Mouse (Mus musculus) lung, embryonic 14.5 days (tissue): ENCODE results near the gene Hist1h4a. TPM values are rescaled to one million over a fixed set of nuclear protein-coding genes. Genes with fewer than 3 reads are reported as not detected.
"Not testable (repeated sequence)": the region's sequence is repeated elsewhere in the genome, so short reads cannot be mapped to it uniquely, and the experiment has no call there.

Source experiments
- ATAC-seq: fragments of 200-750 bp; cut with Nextera tagmentation; 2 replicates; pipeline ENCODE4 v1.8.0; 2017; ENCODE audit warnings: mild to moderate bottlenecking, moderate TSS enrichment, moderate library complexity; ENCODE audit not compliant: insufficient read depth
- DNase-seq: peaks from one replicate; pipeline ENCODE4 v3.0.0-alpha.2; 2015
- H3K27ac ChIP-seq: fragments of 300-500 bp; sonication (generic); 2 replicates; pipeline ENCODE4 v1.5.1; 2014; ENCODE audit warnings: low read depth, mild to moderate bottlenecking, moderate library complexity
- H3K27me3 ChIP-seq: fragments of 300-500 bp; sonication (generic); 2 replicates; pipeline ENCODE4 v1.6.1; 2014; ENCODE audit warnings: low read length, control low read depth; ENCODE audit not compliant: insufficient read depth
- H3K36me3 ChIP-seq: fragments of 300-500 bp; sonication (generic); 2 replicates; pipeline ENCODE4 v1.6.1; 2014; ENCODE audit warnings: control low read depth; ENCODE audit not compliant: insufficient read depth
- H3K4me1 ChIP-seq: fragments of 300-500 bp; sonication (generic); 2 replicates; pipeline ENCODE4 v1.6.1; 2014; ENCODE audit warnings: antibody characterized with exemption, control low read depth; ENCODE audit not compliant: insufficient read depth
- H3K4me2 ChIP-seq: fragments of 300-500 bp; sonication (generic); 2 replicates; pipeline ENCODE4 v1.6.1; 2014; ENCODE audit warnings: mild to moderate bottlenecking
- H3K4me3 ChIP-seq: fragments of 300-500 bp; sonication (generic); 2 replicates; pipeline ENCODE4 v1.5.1; 2014; ENCODE audit warnings: low read depth, low read length
- H3K9ac ChIP-seq: fragments of 300-500 bp; sonication (generic); 2 replicates; pipeline ENCODE4 v1.6.1; 2014
- H3K9me3 ChIP-seq: fragments of 300-500 bp; sonication (generic); 2 replicates; pipeline ENCODE4 v1.6.1; 2016; ENCODE audit warnings: low read depth, low read length, control low read depth
- CTCF ChIP-seq: IDR thresholded peaks from 2 replicates; pipeline ENCODE4 v1.5.1; 2016; ENCODE audit warnings: antibody characterized with exemption, low read depth
- WGBS: fragments of 180-500 bp; shearing (Covaris S2); extraction: QIAGEN DNeasy Blood & Tissue Kit; methylation state at CpG from one replicate; pipeline ENCODE4 v1.1.7; 2014; 5-methylcytosine and 5-hydroxymethylcytosine counted together
- polyA plus RNA-seq: library from polyadenylated mRNA; unstranded; fragments of >200 nt; fragmentation: Nextera tagmentation; extraction: Ambion mirVana; gene quantifications from 2 replicates; pipeline ENCODE4 v1.2.1, GENCODE M21; 2014

Hist1h4a gene
- polyA plus RNA-seq, 1 experiment from 2014 or later = not detected

DNA sequence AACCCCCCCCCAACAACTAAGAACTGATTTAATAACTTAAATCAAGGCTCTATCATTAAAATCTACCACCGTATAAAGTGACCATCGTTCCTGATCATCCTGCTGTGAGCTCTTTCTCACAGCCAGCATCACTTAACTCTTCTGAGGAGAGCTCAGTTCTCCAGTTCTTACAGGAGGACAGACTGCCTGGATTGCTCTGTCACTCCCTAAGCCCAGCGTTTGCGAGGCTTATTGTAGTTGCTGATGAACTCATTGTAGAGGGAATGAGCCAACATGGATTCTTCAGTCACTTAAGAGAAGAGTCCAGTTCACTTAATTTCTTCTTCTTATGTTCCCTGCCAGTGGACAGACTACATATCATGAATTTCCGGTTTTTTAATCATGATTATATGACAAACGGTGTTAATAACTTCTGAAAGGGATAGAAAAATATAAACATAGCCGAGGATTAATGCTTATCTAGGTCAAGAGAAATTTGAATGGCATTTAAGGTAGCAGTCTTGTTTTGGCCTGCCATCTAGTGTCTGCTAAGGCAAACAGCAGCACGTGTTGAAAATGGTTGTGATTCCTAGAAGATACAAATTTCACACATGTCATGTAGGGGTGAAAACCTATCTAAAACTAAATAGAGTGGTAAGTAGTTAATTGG, 28.8 kb downstream of the Hist1h4a start:
- Histone ChIP-seq H3K36me3 (no peaks in the 10 kb centered on the region), H3K4me3 (no peak overlapping the region), H3K9me3 (no peaks in the 10 kb centered on the region), H3K27ac (no peak overlapping the region), H3K4me2 (no peak overlapping the region), H3K9ac (no peak overlapping the region), H3K27me3 (no peaks in the 10 kb centered on the region), H3K4me1 (no peaks in the 10 kb centered on the region)
- peak; percentile 84 for TF ChIP-seq CTCF
- ATAC-seq = peak; percentile 47; the same call in 1 of the 2 replicates
- 21% methylated on average over 8 of the region's 8 CpGs for WGBS
- peak; percentile 80 for DNase-seq

DNA sequence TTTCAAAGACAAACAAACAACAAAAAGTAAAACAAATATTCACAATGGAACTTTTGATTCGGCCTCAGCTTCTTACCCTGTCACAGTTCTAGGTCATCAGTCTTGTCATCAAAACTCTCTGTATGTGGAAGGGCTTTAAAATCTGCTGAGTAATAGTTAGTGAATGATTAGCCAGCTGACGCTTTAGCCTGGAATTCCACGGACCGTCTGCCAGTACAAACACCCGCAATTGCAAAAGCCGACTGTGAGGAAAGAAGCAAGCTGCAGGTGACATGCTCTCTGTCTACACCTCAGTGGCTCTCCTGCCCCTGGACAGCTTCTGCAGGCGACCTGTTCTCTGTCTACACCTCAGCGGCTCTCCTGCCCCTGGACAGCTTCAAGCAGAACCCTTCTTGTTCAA, 30.6 kb downstream of the Hist1h4a start:
- Histone ChIP-seq H3K9ac (no peak overlapping the region), H3K4me3 (no peak overlapping the region), H3K9me3 (no peaks in the 10 kb centered on the region), H3K27me3 (no peaks in the 10 kb centered on the region), H3K27ac (no peak overlapping the region), H3K36me3 (no peaks in the 10 kb centered on the region), H3K4me2 (no peak overlapping the region), H3K4me1 (no peaks in the 10 kb centered on the region)
- ATAC-seq (no peak), DNase-seq (peak; percentile 64)
- no peak for TF ChIP-seq CTCF
- 20% methylated on average over 8 of the region's 8 CpGs for WGBS

GRCm38 (mm10) chr13:23729706-23730105, 31.3 kb downstream of the Hist1h4a start:
- H3K4me1 ChIP-seq = no peaks in the 10 kb centered on the region
- no peak for DNase-seq
- no peak for TF ChIP-seq CTCF
- ATAC-seq = no peak
- no peak overlapping the region for H3K9ac ChIP-seq
- H3K4me2 ChIP-seq = no peak overlapping the region
- no peaks in the 10 kb centered on the region for H3K9me3 ChIP-seq
- WGBS = 88% methylated on average over 5 of the region's 5 CpGs
- H3K4me3 ChIP-seq = no peak overlapping the region
- H3K27ac ChIP-seq = no peak overlapping the region
- H3K27me3 ChIP-seq = no peaks in the 10 kb centered on the region
- no peaks in the 10 kb centered on the region for H3K36me3 ChIP-seq

- Histone ChIP-seq H3K27me3 (no peaks in the 10 kb centered on the region), H3K4me2 (no peak overlapping the region), H3K4me3 (no peak overlapping the region), H3K36me3 (no peaks in the 10 kb centered on the region), H3K9ac (no peak overlapping the region), H3K9me3 (no peaks in the 10 kb centered on the region), H3K27ac (no peak overlapping the region), H3K4me1 (0 out of 2 replicates have a peak, but pooled peaks cover under 1% of the 10 kb centered on the region)
- no peak for TF ChIP-seq CTCF
- no peak for DNase-seq
- ATAC-seq = no peak
- WGBS = 93% methylated on average over 9 of the region's 9 CpGs
Measured at GRCm38 (mm10) chr13:23729192-23729525, 31.9 kb downstream of the Hist1h4a start.

- ATAC-seq (no peak), DNase-seq (no peak)
- H3K4me2 ChIP-seq = no peak overlapping the region
- TF ChIP-seq CTCF = no peak
- H3K27ac ChIP-seq = no peak overlapping the region
- no peaks in the 10 kb centered on the region for H3K27me3 ChIP-seq
- no peaks in the 10 kb centered on the region for H3K9me3 ChIP-seq
- no peak overlapping the region for H3K4me3 ChIP-seq
- H3K36me3 ChIP-seq = no peaks in the 10 kb centered on the region
- 0 out of 2 replicates have a peak, but pooled peaks cover 4% of the 10 kb centered on the region for H3K4me1 ChIP-seq
- H3K9ac ChIP-seq = no peak overlapping the region
- 85% methylated on average over 18 of the region's 18 CpGs for WGBS
Measured at GRCm38 (mm10) chr13:23728472-23729191, 32.4 kb downstream of the Hist1h4a start.

- no peak overlapping the region for H3K9ac ChIP-seq
- H3K4me3 ChIP-seq = no peak overlapping the region
- WGBS = 83% methylated on average over 1 of the region's 1 CpGs
- no peaks in the 10 kb centered on the region for H3K27me3 ChIP-seq
- DNase-seq (no peak), ATAC-seq (no peak)
- 0 out of 2 replicates have a peak, but pooled peaks cover 4% of the 10 kb centered on the region for H3K4me1 ChIP-seq
- H3K9me3 ChIP-seq = no peaks in the 10 kb centered on the region
- H3K4me2 ChIP-seq = no peak overlapping the region
- no peak overlapping the region for H3K27ac ChIP-seq
- no peak for TF ChIP-seq CTCF
- no peaks in the 10 kb centered on the region for H3K36me3 ChIP-seq
Measured at GRCm38 (mm10) chr13:23725213-23725612, 35.8 kb downstream of the Hist1h4a start.

DNA sequence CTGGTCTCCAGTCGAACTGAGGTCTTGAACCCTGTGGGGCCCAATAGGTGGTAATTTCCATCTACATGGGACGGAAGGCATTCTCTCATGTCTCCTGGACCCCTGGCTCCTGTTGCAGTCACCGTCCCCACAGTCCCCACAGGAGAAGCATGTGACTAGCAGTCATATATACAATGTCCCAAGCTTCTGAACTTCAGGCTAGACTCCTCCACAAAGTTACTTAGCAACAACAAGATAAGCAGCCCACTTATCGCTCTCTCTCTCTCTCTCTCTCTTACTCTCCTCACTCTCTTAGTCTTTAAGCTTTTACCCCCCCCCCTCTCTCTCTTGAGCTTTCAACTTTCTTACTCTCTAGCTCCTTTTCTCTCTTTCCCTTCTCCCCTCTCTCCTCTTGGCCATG, 36.8 kb downstream of the Hist1h4a start:
- no peak for TF ChIP-seq CTCF
- DNase-seq = no peak
- no peak overlapping the region for H3K9ac ChIP-seq

GRCm38 (mm10) chr13:23717593-23718245, 43.3 kb downstream of the Hist1h4a start:
- DNase-seq, H3K27me3 ChIP-seq, H3K9ac ChIP-seq, H3K4me3 ChIP-seq, H3K4me2 ChIP-seq, ATAC-seq, H3K9me3 ChIP-seq, H3K27ac ChIP-seq, H3K4me1 ChIP-seq, H3K36me3 ChIP-seq: not testable (repeated sequence)
- 6% methylated on average over 2 of the region's 2 CpGs for WGBS

More for the DNA sequence above, 36.8 kb downstream of the Hist1h4a start:
- Histone ChIP-seq H3K36me3 (no peaks in the 10 kb centered on the region), H3K27me3 (no peaks in the 10 kb centered on the region), H3K9me3 (no peaks in the 10 kb centered on the region; the same call in 1 of the 2 replicates), H3K27ac (no peak overlapping the region), H3K4me1 (0 out of 2 replicates have a peak, but pooled peaks cover 4% of the 10 kb centered on the region), H3K4me2 (no peak overlapping the region), H3K4me3 (no peak overlapping the region)
- no peak; the same call in 1 of the 2 replicates for ATAC-seq
- WGBS = 48% methylated on average over 4 of the region's 4 CpGs
